Mouse (Mus musculus) bone marrow, adult 2 months (tissue): Measurements from ENCODE around the gene Dupd1.

Source experiments
- CTCF ChIP-seq: fragments of 200-500 bp; IDR thresholded peaks from 2 replicates; pipeline ENCODE4 v1.5.1; 2011; ENCODE audit warnings: low read length, control low read depth; ENCODE audit not compliant: control insufficient read depth, insufficient read depth
- POLR2A ChIP-seq: fragments of 200-500 bp; IDR thresholded peaks from 2 replicates; pipeline ENCODE4 v1.6.1; 2011; ENCODE audit warnings: low read depth, mild to moderate bottlenecking, control low read depth, low read length, borderline replicate concordance; ENCODE audit not compliant: control insufficient read depth

DNA sequence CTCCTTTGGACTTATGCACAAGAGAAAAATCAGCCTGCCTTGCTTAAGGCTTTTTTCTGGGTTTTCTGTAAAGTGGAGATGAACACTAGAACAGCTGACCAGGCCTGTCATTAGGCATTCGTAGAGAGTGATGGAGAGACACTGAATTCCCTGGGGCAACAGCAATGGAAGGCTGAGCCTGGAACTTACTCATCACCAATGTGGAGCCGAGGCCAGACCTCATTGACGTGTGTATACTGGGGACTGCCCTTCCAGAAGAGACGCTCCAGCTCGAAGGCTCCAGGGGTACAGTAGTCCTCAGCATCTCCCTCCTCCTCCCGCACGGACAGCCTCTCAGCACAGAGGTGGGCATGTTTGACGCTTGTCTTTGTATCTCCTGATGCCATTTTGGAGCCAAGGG, 11.7 kb downstream of the Dupd1 start:
- TF ChIP-seq CTCF (no peak), POLR2A (no peak)
